Mouse (Mus musculus): Measurements from ENCODE around the gene Senp6. TPM values are rescaled to one million over a fixed set of nuclear protein-coding genes. Genes with fewer than 3 reads are reported as not detected.
"Not testable (repeated sequence)": the region's sequence is repeated elsewhere in the genome, so short reads cannot be mapped to it uniquely, and the experiment has no call there.

The Senp6 gene
- polyA plus RNA-seq, 1 experiment from 2014 or later = 87.8 TPM

- H3K36me3 ChIP-seq = peaks cover 5% of the 10 kb centered on the region; the same call in 1 of the 2 replicates
Measured at GRCm38 (mm10) chr9:80085665-80086064, 19.0 kb downstream of the Senp6 start.

DNA sequence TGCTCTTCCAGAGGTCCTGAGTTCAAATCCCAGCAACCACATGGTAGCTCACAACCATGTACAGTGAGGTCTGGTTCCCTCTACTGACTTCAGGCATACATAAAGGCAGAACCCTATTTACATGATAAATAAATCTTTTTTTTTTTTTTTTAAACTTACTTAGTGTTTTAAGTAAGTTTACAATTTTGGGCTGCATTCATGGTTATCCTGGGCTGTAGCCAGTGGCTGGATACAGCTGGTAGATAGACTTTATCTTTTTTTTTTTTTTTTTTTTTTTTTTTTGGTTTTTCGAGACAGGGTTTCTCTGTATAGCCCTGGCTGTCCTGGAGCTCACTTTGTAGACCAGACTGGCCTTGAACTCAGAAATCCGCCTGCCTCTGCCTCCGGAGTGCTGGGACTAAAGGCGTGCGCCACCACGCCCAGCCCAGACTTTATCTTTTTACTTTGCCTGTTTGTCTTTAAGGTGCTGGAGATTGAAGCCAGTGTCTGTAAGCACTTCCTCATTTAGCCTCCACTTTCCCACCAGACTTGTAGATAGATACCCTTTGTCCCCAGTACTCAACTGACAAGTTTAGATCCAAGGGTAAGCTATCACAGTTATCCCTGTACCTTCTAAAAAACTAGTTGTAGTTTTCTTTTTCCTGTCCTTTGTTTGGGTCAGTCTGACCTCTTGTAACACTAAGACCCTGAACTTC, 19.7 kb downstream of the Senp6 start:
- 88% methylated on average over 6 of the region's 6 CpGs for WGBS
- peaks cover 24% of the 10 kb centered on the region for H3K4me1 ChIP-seq
- not testable (repeated sequence) for H3K9me3 ChIP-seq; H3K9ac ChIP-seq; H3K4me3 ChIP-seq; H3K4me2 ChIP-seq (replicated peaks); H3K27ac ChIP-seq; H3K27me3 ChIP-seq (replicated peaks); H3K36me3 ChIP-seq; ATAC-seq (ENCODE audit: low FRiP score, low read depth)

More at GRCm38 (mm10) chr9:80085665-80086064, 19.0 kb downstream of the Senp6 start:
- no peak overlapping the region for H3K4me2 ChIP-seq (replicated peaks)
- no peaks in the 10 kb centered on the region for H3K27me3 ChIP-seq (replicated peaks)
- ATAC-seq (ENCODE audit: low FRiP score, low read depth) = no peak
- no peak overlapping the region for H3K4me3 ChIP-seq
- H3K4me1 ChIP-seq = peaks cover 24% of the 10 kb centered on the region
- no peak overlapping the region for H3K27ac ChIP-seq
- no peak overlapping the region for H3K9ac ChIP-seq
- H3K9me3 ChIP-seq = no peaks in the 10 kb centered on the region
- 61% methylated on average over 2 of the region's 2 CpGs for WGBS

DNA sequence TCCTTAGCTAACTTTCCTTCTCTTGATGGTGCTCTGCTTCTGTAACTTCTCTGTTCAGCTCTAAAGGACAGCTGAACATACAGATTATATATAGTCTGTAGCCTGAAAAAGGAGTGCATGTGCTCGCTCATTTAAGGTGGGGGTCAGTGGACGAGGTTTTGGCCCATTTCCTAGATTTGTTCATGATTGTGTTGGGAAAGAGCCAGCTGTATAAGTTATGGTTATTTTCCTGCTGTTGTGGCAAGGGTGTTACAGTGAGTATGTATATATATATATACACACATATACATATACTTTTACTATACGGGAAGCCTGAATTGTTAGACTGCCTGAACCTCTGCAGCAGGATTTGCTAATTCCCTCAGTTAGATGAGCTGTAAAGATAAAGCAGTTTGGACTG, 22.7 kb downstream of the Senp6 start:
- H3K4me1 ChIP-seq = peaks cover 16% of the 10 kb centered on the region
- no peaks in the 10 kb centered on the region for H3K27me3 ChIP-seq (replicated peaks)
- H3K4me3 ChIP-seq = no peak overlapping the region
- peaks cover 3% of the 10 kb centered on the region; the same call in 1 of the 2 replicates for H3K36me3 ChIP-seq
- no peak overlapping the region for H3K27ac ChIP-seq
- 76% methylated on average over 3 of the region's 3 CpGs for WGBS
- no peaks in the 10 kb centered on the region for H3K9me3 ChIP-seq
- no peak for ATAC-seq (ENCODE audit: low FRiP score, low read depth)
- no peak overlapping the region for H3K9ac ChIP-seq
- no peak overlapping the region for H3K4me2 ChIP-seq (replicated peaks)

GRCm38 (mm10) chr9:80096325-80096724, 29.6 kb downstream of the Senp6 start:
- Histone ChIP-seq H3K27ac (no peak overlapping the region), H3K9ac (no peak overlapping the region), H3K4me1 (no peaks in the 10 kb centered on the region), H3K9me3 (no peaks in the 10 kb centered on the region), H3K4me3 (no peak overlapping the region), H3K4me2 (replicated peaks) (no peak overlapping the region), H3K36me3 (peaks cover 10% of the 10 kb centered on the region; the same call in 1 of the 2 replicates), H3K27me3 (replicated peaks) (no peaks in the 10 kb centered on the region)
- 76% methylated on average over 3 of the region's 3 CpGs for WGBS
- no peak for ATAC-seq (ENCODE audit: low FRiP score, low read depth)

GRCm38 (mm10) chr9:80145992-80146587, 79.4 kb downstream of the Senp6 start:
- Histone ChIP-seq H3K36me3 (peaks cover 40% of the 10 kb centered on the region), H3K4me1 (no peaks in the 10 kb centered on the region), H3K9me3 (no peaks in the 10 kb centered on the region), H3K4me2 (replicated peaks) (no peak overlapping the region), H3K27me3 (replicated peaks) (no peaks in the 10 kb centered on the region), H3K4me3 (no peak overlapping the region), H3K27ac (no peak overlapping the region), H3K9ac (no peak overlapping the region)
- no peak for ATAC-seq (ENCODE audit: low FRiP score, low read depth)
- 89% methylated on average over 10 of the region's 10 CpGs for WGBS

GRCm38 (mm10) chr9:80149594-80149993, 82.9 kb downstream of the Senp6 start:
- Histone ChIP-seq H3K4me1 (no peaks in the 10 kb centered on the region), H3K9ac (no peak overlapping the region), H3K4me2 (replicated peaks) (no peak overlapping the region), H3K9me3 (no peaks in the 10 kb centered on the region), H3K27me3 (replicated peaks) (no peaks in the 10 kb centered on the region), H3K27ac (no peak overlapping the region), H3K36me3 (peaks cover 29% of the 10 kb centered on the region), H3K4me3 (no peak overlapping the region)
- 90% methylated on average over 5 of the region's 5 CpGs for WGBS
- ATAC-seq (ENCODE audit: low FRiP score, low read depth) = no peak

DNA sequence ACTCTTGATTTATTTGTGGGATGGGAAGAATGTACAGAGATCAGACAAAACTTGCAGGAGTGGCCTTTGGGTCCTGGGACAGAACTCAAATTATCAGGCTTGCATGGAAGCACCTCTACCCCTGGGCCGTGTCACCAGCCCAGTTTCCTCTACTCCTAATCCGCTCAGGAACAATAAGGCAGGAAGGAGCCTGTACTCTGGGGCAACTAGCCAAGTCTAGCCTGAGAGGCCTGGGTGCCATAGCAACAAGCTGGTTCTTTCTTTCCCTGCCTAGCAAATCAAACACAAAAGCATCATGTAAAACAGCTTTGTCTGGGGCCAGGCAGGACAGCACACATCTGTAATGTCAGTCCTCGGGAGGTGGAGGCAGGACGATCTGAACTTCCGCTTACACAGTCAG, 88.6 kb downstream of the Senp6 start:
- ATAC-seq (ENCODE audit: low FRiP score, low read depth) = peak; percentile 76
- H3K27ac ChIP-seq = no peak overlapping the region
- 54% methylated on average over 5 of the region's 5 CpGs for WGBS

DNA sequence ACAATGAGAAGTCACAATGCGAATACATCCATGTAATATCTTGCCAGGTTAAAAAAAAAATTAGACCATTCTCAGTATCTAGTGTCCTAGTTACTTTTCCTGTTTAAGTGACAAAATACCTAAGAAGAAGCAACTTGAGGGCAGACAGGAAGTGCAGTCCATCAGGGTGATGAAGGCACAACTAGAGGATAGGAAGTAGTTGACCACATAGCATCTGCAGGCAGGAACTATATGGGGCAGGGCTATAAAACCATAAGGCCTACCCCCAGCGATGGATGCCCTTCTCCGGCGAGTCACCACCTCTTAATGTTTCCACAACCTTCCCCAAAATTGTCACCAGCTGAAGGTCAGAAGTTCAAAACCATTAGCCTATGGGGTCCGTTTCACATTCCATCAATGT, 90.1 kb downstream of the Senp6 start:
- no peak overlapping the region for H3K4me2 ChIP-seq (replicated peaks)
- H3K36me3 ChIP-seq = peaks cover 13% of the 10 kb centered on the region
- no peaks in the 10 kb centered on the region for H3K4me1 ChIP-seq
- no peak overlapping the region for H3K27ac ChIP-seq
- no peaks in the 10 kb centered on the region for H3K27me3 ChIP-seq (replicated peaks)
- H3K9ac ChIP-seq = no peak overlapping the region
- ATAC-seq (ENCODE audit: low FRiP score, low read depth) = no peak
- 88% methylated on average over 5 of the region's 5 CpGs for WGBS
- no peak overlapping the region for H3K4me3 ChIP-seq
- H3K9me3 ChIP-seq = no peaks in the 10 kb centered on the region

More for the DNA sequence above, 88.6 kb downstream of the Senp6 start:
- no peak overlapping the region for H3K4me3 ChIP-seq
- H3K36me3 ChIP-seq = peaks cover 15% of the 10 kb centered on the region
- H3K4me1 ChIP-seq = no peaks in the 10 kb centered on the region
- no peak overlapping the region for H3K9ac ChIP-seq
- no peaks in the 10 kb centered on the region for H3K9me3 ChIP-seq
- H3K4me2 ChIP-seq (replicated peaks) = no peak overlapping the region
- no peaks in the 10 kb centered on the region for H3K27me3 ChIP-seq (replicated peaks)

DNA sequence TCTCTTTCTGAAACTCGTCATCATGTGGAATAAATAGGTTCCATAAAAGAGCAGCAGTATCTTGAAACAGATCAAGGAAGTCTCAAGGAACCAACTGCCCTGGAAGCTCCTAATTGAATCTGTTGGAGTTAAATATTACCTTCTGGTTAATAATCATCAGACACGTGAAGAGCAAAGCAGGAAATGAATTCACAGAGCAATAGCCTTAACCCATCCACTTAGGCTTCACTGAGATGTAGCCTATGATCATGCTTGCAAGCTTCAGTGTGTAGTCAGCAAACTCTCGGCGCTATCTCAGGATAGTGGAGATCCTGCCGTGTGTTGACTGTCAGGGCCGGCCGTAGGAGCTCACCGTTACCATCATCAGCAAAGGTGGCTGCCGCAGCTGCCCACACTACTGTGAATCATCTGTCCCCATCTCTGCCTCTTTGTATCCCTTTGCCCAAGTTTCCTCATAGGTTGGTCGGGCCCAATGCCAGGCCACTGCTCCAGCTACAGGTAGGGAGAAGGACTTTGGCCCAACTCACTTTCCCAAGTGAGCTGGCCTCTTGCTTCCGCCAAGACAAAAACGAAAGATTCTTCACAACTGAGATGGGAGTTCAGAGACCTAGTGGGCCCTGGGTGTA, 91.2 kb downstream of the Senp6 start:
- Histone ChIP-seq H3K4me3 (no peak overlapping the region), H3K27ac (no peak overlapping the region), H3K9ac (no peak overlapping the region), H3K4me1 (no peaks in the 10 kb centered on the region), H3K9me3 (no peaks in the 10 kb centered on the region), H3K4me2 (replicated peaks) (no peak overlapping the region), H3K36me3 (peaks cover 3% of the 10 kb centered on the region), H3K27me3 (replicated peaks) (no peaks in the 10 kb centered on the region)
- WGBS = 92% methylated on average over 12 of the region's 12 CpGs
- no peak for ATAC-seq (ENCODE audit: low FRiP score, low read depth)

- WGBS = 92% methylated on average over 5 of the region's 5 CpGs
- H3K36me3 ChIP-seq = no peaks in the 10 kb centered on the region
- no peak for ATAC-seq (ENCODE audit: low FRiP score, low read depth)
- H3K9me3 ChIP-seq = no peaks in the 10 kb centered on the region
- no peaks in the 10 kb centered on the region for H3K27me3 ChIP-seq (replicated peaks)
- H3K9ac ChIP-seq = no peak overlapping the region
- H3K4me3 ChIP-seq = no peak overlapping the region
- H3K4me1 ChIP-seq = no peaks in the 10 kb centered on the region
- H3K27ac ChIP-seq = no peak overlapping the region
- H3K4me2 ChIP-seq (replicated peaks) = no peak overlapping the region
Measured at GRCm38 (mm10) chr9:80158937-80159336, 92.2 kb downstream of the Senp6 start.

DNA sequence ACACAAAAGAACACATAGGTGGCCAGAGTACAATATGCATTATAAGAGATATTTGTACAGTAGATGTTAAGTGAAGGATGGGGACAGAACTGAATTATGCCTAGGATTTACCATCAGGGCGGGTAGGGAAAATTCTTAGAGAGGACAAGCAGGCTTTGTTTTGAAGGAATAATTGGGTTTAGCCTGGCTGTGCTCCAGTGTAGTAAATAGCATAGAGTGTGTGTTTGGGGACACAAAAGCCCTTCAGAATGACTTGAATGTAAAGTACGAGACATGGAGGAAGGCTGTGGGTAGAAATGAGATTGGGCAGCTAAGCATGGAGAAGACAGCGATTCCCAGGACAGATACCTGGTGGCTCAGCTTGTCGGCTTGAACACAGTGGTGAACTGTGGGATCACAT, 94.7 kb downstream of the Senp6 start:
- H3K4me1 ChIP-seq = 0 out of 2 replicates have a peak, but pooled peaks cover 9% of the 10 kb centered on the region
- H3K27ac ChIP-seq = no peak overlapping the region
- no peaks in the 10 kb centered on the region for H3K27me3 ChIP-seq (replicated peaks)
- no peak overlapping the region for H3K4me3 ChIP-seq
- no peaks in the 10 kb centered on the region for H3K9me3 ChIP-seq
- H3K9ac ChIP-seq = no peak overlapping the region
- ATAC-seq (ENCODE audit: low FRiP score, low read depth) = no peak
- H3K36me3 ChIP-seq = no peaks in the 10 kb centered on the region
- no peak overlapping the region for H3K4me2 ChIP-seq (replicated peaks)
- 69% methylated on average over 4 of the region's 4 CpGs for WGBS

DNA sequence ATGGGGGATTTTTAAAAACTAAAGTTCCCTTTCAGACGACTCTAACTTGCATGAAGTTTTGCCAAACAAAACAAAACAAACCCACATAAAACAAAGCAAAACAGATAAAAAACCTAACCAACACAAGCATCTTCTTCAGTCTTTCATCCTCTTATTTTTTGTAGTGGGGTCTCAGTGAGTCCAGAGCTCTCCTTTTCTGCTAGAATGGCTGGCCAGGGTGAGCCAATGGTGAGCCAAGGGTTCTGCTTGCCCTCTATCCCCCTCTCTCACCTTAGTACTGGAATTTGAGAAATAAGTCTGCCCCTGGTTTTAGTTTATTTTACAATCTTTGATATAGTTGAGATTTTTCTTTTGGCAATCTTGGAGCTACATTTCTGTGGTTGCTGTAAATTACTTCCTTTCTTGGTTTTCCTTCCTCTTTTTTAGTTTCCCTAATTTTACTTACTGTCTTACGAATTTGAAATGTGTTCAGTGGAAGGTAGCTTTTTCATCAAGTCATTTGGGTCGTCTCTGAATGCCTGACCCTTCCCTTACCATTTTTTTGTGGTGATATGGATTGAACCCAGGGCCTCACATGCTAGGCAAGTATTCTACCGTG, 96.5 kb downstream of the Senp6 start:
- Histone ChIP-seq H3K27ac (no peak overlapping the region), H3K4me2 (replicated peaks) (no peak overlapping the region), H3K4me3 (no peak overlapping the region), H3K9ac (no peak overlapping the region), H3K27me3 (replicated peaks) (no peaks in the 10 kb centered on the region), H3K4me1 (0 out of 2 replicates have a peak, but pooled peaks cover 9% of the 10 kb centered on the region), H3K36me3 (no peaks in the 10 kb centered on the region), H3K9me3 (no peaks in the 10 kb centered on the region)
- no peak for ATAC-seq (ENCODE audit: low FRiP score, low read depth)
- WGBS = 86% methylated on average over 4 of the region's 4 CpGs
